11 mouse cellular contexts compared by ENCODE assay signal in the genomic region with DNA sequence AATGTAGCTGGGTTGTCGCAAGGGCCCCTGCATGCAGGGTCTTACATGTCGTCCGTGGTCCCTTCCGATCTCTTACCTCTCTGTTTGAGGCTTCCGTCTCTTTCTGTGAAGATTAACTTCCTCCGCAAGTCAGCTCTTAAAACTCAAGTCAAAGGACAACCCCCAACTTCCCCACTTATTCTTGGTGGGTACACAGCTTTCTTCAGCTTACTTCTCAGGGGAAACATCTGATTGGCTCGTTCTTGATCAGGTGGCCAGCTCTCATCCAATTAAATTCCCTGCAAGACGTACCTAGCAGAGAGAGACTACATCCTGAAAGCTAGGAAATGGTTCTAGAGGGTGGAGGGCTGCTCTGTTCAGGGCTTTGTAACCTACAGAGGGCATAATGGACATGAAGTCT.
A peak's percentile ranks its signal among the peaks of the same experiment; 100 is the strongest.
DNase-seq lines count a peak whose midpoint lies in the region; ATAC-seq and TF ChIP-seq lines count a peak whose summit lies in the region.
"Had no signal": no experiment of that assay in that cellular context is flagged by ENCODE, and none has a peak within 500 bp of the region (broad histone marks: within the 10 kb centered on the region; RNA-seq: fewer than 3 reads in every experiment).

No protein-coding gene starts in this region.

- H3K4me3 ChIP-seq in heart, embryonic 13.5 days, result no peak overlapping the region
- no peak overlapping the region for H3K4me3 ChIP-seq in liver, postnatal 0 days (ENCODE audit: low read depth, low read length)
- H3K4me3 ChIP-seq in kidney, adult 2 months (ENCODE audit: insufficient read depth, low read depth, low read length), result no peak overlapping the region
- H3K4me3 ChIP-seq: limb, embryonic 12.5 days; neural tube, embryonic 12.5 days had no signal

- H3K4me1 ChIP-seq in heart, embryonic 13.5 days, result peaks cover 66% of the 10 kb centered on the region
- H3K4me1 ChIP-seq in liver, postnatal 0 days (ENCODE audit: insufficient read depth), result no peaks in the 10 kb centered on the region; the same call in 1 of the 2 replicates
- H3K4me1 ChIP-seq in kidney, adult 2 months (ENCODE audit: control insufficient read depth, insufficient read depth, low read length), result peaks cover 7% of the 10 kb centered on the region; the same call in 1 of the 2 replicates

- H3K27ac ChIP-seq in heart, embryonic 13.5 days (replicated peaks), result peak overlapping the region; percentile 96
- no peak overlapping the region for H3K27ac ChIP-seq in liver, postnatal 0 days (ENCODE audit: low read depth)
- no peak overlapping the region for H3K27ac ChIP-seq in kidney, adult 2 months (ENCODE audit: insufficient read depth, low read depth, low read length)
- H3K27ac ChIP-seq: kidney, postnatal 0 days; limb, embryonic 12.5 days; neural tube, embryonic 12.5 days had no signal

- no peak for DNase-seq in heart, postnatal 10 days
- DNase-seq in spleen, adult 12 weeks (ENCODE audit: low spot score), result peak; percentile 4
- no peak for DNase-seq in spleen, postnatal 10 days (ENCODE audit: low spot score in 2 of 2)
- no peak for DNase-seq in liver, postnatal 0 days
- no peak for DNase-seq in kidney, adult 2 months
- DNase-seq in kidney, postnatal 36 days, result no peak

- TF ChIP-seq CTCF in liver, postnatal 0 days (IDR thresholded peaks at IDR 0.05; ENCODE audit: low read depth), result no peak
- no peak for TF ChIP-seq CTCF in kidney, adult 2 months (conservative IDR thresholded peaks at IDR 0.05; ENCODE audit: insufficient read depth, insufficient read length, low read depth, low read length)

- ATAC-seq in heart, embryonic 13.5 days (ENCODE audit: extremely low read depth, insufficient number of reproducible peaks, low FRiP score, low TSS enrichment), result no peak
- ATAC-seq in liver, postnatal 0 days, result no peak
- ATAC-seq in frontal cortex, adult (ENCODE audit: low TSS enrichment), result no peak

- no peak for TF ChIP-seq EP300 in liver, postnatal 0 days (IDR thresholded peaks at IDR 0.05; ENCODE audit: low read depth)

- H3K9me3 ChIP-seq in heart, embryonic 13.5 days, result no peaks in the 10 kb centered on the region
- H3K9me3 ChIP-seq in liver, postnatal 0 days (ENCODE audit: low read length), result no peaks in the 10 kb centered on the region
- H3K9me3 ChIP-seq: limb, embryonic 12.5 days; neural tube, embryonic 12.5 days had no signal

- 71% methylated on average over 8 of the region's 8 CpGs for WGBS in heart, embryonic 13.5 days
- 25% methylated on average over 8 of the region's 8 CpGs for WGBS in liver, postnatal 0 days (ENCODE audit: insufficient replicate concordance)
- WGBS in kidney, adult 2 months, result 88% methylated on average over 8 of the region's 8 CpGs

- no peaks in the 10 kb centered on the region for H3K36me3 ChIP-seq in heart, embryonic 13.5 days
- H3K36me3 ChIP-seq in liver, postnatal 0 days (replicated peaks; ENCODE audit: insufficient read depth, low read length), result no peaks in the 10 kb centered on the region
- no peaks in the 10 kb centered on the region for H3K36me3 ChIP-seq in kidney, adult 2 months (ENCODE audit: control insufficient read depth, insufficient read depth, low read length)
- H3K36me3 ChIP-seq: limb, embryonic 12.5 days; neural tube, embryonic 12.5 days had no signal

- TF ChIP-seq POLR2A in kidney, adult 2 months (IDR thresholded peaks at IDR 0.05; ENCODE audit: low read depth, low read length), result no peak

- H3K4me2 ChIP-seq in heart, embryonic 13.5 days, result no peak overlapping the region
- H3K4me2 ChIP-seq in liver, postnatal 0 days (ENCODE audit: low read depth, low read length), result 0 out of 2 replicates have a peak overlapping the region, but pooled peaks have one; percentile 27
- H3K4me2 ChIP-seq: limb, embryonic 12.5 days; neural tube, embryonic 12.5 days had no signal

- H3K9ac ChIP-seq in heart, embryonic 13.5 days, result no peak overlapping the region
- no peak overlapping the region for H3K9ac ChIP-seq in liver, postnatal 0 days (replicated peaks)
- H3K9ac ChIP-seq: limb, embryonic 12.5 days; neural tube, embryonic 12.5 days had no signal

- H3K27me3 ChIP-seq in heart, embryonic 13.5 days (replicated peaks), result no peaks in the 10 kb centered on the region
- no peaks in the 10 kb centered on the region for H3K27me3 ChIP-seq in liver, postnatal 0 days (ENCODE audit: insufficient read depth, low read length)
- H3K27me3 ChIP-seq in kidney, adult 2 months (replicated peaks; ENCODE audit: control insufficient read depth, insufficient read depth, low read length), result no peaks in the 10 kb centered on the region
- H3K27me3 ChIP-seq: limb, embryonic 12.5 days; neural tube, embryonic 12.5 days had no signal

- intact Hi-C loops in heart, postnatal 10 days (cut with DNase I), result no loop called here
